Mouse (Mus musculus): ENCODE measurements at regions not wholly inside any gene's neighbourhood (a gene's known extent, or its start where the extent isn't known, plus 50 kb on each side); places are given as distances from the start of the nearest gene placed in this dataset.

GRCm38 (mm10) chr9:120796111-120796880 is 132.7 kb upstream of the Ctnnb1 start:
- ATAC-seq (ENCODE audit: low FRiP score), result no peak
- 87% methylated on average over 10 of the region's 10 CpGs for WGBS
- no peak overlapping the region for H3K27ac ChIP-seq (ENCODE audit: low read depth, low read length)
- H3K36me3 ChIP-seq (ENCODE audit: control insufficient read depth, insufficient read depth, low read length), result no peaks in the 10 kb centered on the region
- H3K27me3 ChIP-seq (ENCODE audit: control insufficient read depth, insufficient read depth, low read length), result no peaks in the 10 kb centered on the region
- H3K9me3 ChIP-seq (ENCODE audit: control insufficient read depth, low read length), result no peaks in the 10 kb centered on the region; the same call in 1 of the 2 replicates
- no peak for DNase-seq (ENCODE audit: low spot score)
- no peak overlapping the region for H3K4me3 ChIP-seq (ENCODE audit: low read depth, low read length)
- no peak overlapping the region for H3K9ac ChIP-seq (ENCODE audit: low read depth, low read length)
- no peaks in the 10 kb centered on the region for H3K4me1 ChIP-seq (replicated peaks; ENCODE audit: control insufficient read depth, insufficient read depth, low read length)
- H3K4me2 ChIP-seq (replicated peaks; ENCODE audit: low read depth, low read length), result no peak overlapping the region

DNA sequence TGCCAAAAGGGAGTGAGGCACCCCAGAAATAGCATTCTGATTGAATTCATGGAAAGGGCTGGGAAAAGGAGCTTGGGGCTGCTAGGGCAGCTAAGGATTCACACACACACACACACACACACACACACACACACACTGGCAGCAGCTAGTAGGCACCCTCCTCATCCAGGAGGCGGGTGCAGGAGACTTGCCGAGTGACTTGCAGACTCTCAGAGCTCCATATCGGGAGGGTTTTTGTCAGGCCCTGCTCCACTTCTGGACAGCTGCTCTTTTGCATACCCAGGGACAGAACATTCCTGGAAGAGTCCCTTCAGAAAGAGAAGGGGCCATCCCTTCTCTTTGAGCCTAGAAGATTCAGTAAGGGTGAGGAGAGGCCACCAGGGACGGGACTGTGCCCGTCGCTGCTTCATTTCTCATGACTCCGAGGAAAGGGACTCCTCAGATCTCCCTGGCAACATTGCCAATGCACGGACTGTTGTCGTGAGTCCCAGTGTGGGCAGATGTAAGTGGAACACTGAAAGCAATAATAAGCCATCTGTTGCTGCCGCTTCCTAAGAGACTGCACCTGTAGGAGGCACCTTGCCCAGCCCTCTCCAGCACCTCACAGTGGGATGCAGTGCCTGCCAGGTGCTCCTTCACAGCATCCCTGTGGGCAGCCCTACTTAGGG is 130.9 kb upstream of the Ctnnb1 start:
- no peak overlapping the region for H3K4me3 ChIP-seq (ENCODE audit: low read depth, low read length)
- no peak for ATAC-seq (ENCODE audit: low FRiP score)
- no peak for DNase-seq (ENCODE audit: low spot score)
- no peak overlapping the region for H3K4me2 ChIP-seq (replicated peaks; ENCODE audit: low read depth, low read length)
- no peaks in the 10 kb centered on the region for H3K36me3 ChIP-seq (ENCODE audit: control insufficient read depth, insufficient read depth, low read length)
- H3K9ac ChIP-seq (ENCODE audit: low read depth, low read length), result no peak overlapping the region
- no peaks in the 10 kb centered on the region for H3K27me3 ChIP-seq (ENCODE audit: control insufficient read depth, insufficient read depth, low read length)
- no peak overlapping the region for H3K27ac ChIP-seq (ENCODE audit: low read depth, low read length)
- no peaks in the 10 kb centered on the region for H3K4me1 ChIP-seq (replicated peaks; ENCODE audit: control insufficient read depth, insufficient read depth, low read length)
- WGBS, result 48% methylated on average over 10 of the region's 10 CpGs
- no peaks in the 10 kb centered on the region for H3K9me3 ChIP-seq (ENCODE audit: control insufficient read depth, low read length)

DNA sequence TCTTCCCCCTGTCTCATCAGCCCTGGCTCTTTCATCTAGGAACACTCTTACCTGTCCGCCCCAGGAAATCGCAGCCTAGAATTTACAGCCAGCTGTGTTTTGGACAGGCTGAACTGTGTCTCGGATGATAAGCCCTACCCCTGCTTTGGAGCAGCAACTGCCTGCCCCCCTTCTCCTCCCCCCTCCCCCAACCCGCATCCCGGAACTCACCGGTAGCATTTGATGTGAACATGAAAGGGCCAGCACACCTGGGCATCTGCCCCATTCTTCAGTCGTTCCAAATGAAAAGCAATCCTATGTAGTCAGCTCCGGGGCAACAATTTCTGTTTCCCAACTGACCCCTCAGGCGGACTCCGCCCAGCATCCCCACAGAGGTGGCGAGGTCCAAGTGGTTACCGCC is 130.1 kb upstream of the Ctnnb1 start:
- H3K9ac ChIP-seq (ENCODE audit: low read depth, low read length), result no peak overlapping the region
- no peaks in the 10 kb centered on the region for H3K36me3 ChIP-seq (ENCODE audit: control insufficient read depth, insufficient read depth, low read length)
- no peak for ATAC-seq (ENCODE audit: low FRiP score)
- no peak overlapping the region for H3K27ac ChIP-seq (ENCODE audit: low read depth, low read length)
- no peaks in the 10 kb centered on the region for H3K4me1 ChIP-seq (replicated peaks; ENCODE audit: control insufficient read depth, insufficient read depth, low read length)
- no peak overlapping the region for H3K4me2 ChIP-seq (replicated peaks; ENCODE audit: low read depth, low read length)
- 41% methylated on average over 12 of the region's 12 CpGs for WGBS
- H3K9me3 ChIP-seq (ENCODE audit: control insufficient read depth, low read length), result no peaks in the 10 kb centered on the region
- no peaks in the 10 kb centered on the region for H3K27me3 ChIP-seq (ENCODE audit: control insufficient read depth, insufficient read depth, low read length)
- DNase-seq (ENCODE audit: low spot score), result no peak
- H3K4me3 ChIP-seq (ENCODE audit: low read depth, low read length), result no peak overlapping the region

- no peak overlapping the region for H3K9ac ChIP-seq (ENCODE audit: low read depth, low read length)
- no peak for ATAC-seq (ENCODE audit: low FRiP score)
- 84% methylated on average over 4 of the region's 4 CpGs for WGBS
Observed at GRCm38 (mm10) chr9:120802646-120803045, 126.4 kb upstream of the Ctnnb1 start.

GRCm38 (mm10) chr9:120804760-120805294 is 124.2 kb upstream of the Ctnnb1 start:
- H3K4me3 ChIP-seq (ENCODE audit: low read depth, low read length), result no peak overlapping the region
- no peaks in the 10 kb centered on the region for H3K36me3 ChIP-seq (ENCODE audit: control insufficient read depth, insufficient read depth, low read length)
- WGBS, result 62% methylated on average over 10 of the region's 10 CpGs
- H3K9ac ChIP-seq (ENCODE audit: low read depth, low read length), result no peak overlapping the region
- DNase-seq (ENCODE audit: low spot score) (no peak), ATAC-seq (ENCODE audit: low FRiP score) (no peak)
- no peak overlapping the region for H3K4me2 ChIP-seq (replicated peaks; ENCODE audit: low read depth, low read length)
- H3K27ac ChIP-seq (ENCODE audit: low read depth, low read length), result no peak overlapping the region
- H3K9me3 ChIP-seq (ENCODE audit: control insufficient read depth, low read length), result no peaks in the 10 kb centered on the region
- no peaks in the 10 kb centered on the region for H3K27me3 ChIP-seq (ENCODE audit: control insufficient read depth, insufficient read depth, low read length)
- H3K4me1 ChIP-seq (replicated peaks; ENCODE audit: control insufficient read depth, insufficient read depth, low read length), result no peaks in the 10 kb centered on the region

More at GRCm38 (mm10) chr9:120802646-120803045, 126.4 kb upstream of the Ctnnb1 start:
- no peak for DNase-seq (ENCODE audit: low spot score)
- no peak overlapping the region for H3K27ac ChIP-seq (ENCODE audit: low read depth, low read length)
- H3K4me2 ChIP-seq (replicated peaks; ENCODE audit: low read depth, low read length), result no peak overlapping the region
- H3K9me3 ChIP-seq (ENCODE audit: control insufficient read depth, low read length), result no peaks in the 10 kb centered on the region
- H3K4me1 ChIP-seq (replicated peaks; ENCODE audit: control insufficient read depth, insufficient read depth, low read length), result no peaks in the 10 kb centered on the region
- no peak overlapping the region for H3K4me3 ChIP-seq (ENCODE audit: low read depth, low read length)
- no peaks in the 10 kb centered on the region for H3K27me3 ChIP-seq (ENCODE audit: control insufficient read depth, insufficient read depth, low read length)
- no peaks in the 10 kb centered on the region for H3K36me3 ChIP-seq (ENCODE audit: control insufficient read depth, insufficient read depth, low read length)

GRCm38 (mm10) chr9:120808741-120809425 is 120.1 kb upstream of the Ctnnb1 start:
- no peaks in the 10 kb centered on the region for H3K36me3 ChIP-seq (ENCODE audit: control insufficient read depth, insufficient read depth, low read length)
- ATAC-seq (ENCODE audit: low FRiP score) (no peak), DNase-seq (ENCODE audit: low spot score) (no peak)
- no peak overlapping the region for H3K27ac ChIP-seq (ENCODE audit: low read depth, low read length)
- H3K9me3 ChIP-seq (ENCODE audit: control insufficient read depth, low read length), result no peaks in the 10 kb centered on the region
- no peak overlapping the region for H3K4me3 ChIP-seq (ENCODE audit: low read depth, low read length)
- no peak overlapping the region for H3K9ac ChIP-seq (ENCODE audit: low read depth, low read length)
- no peaks in the 10 kb centered on the region for H3K4me1 ChIP-seq (replicated peaks; ENCODE audit: control insufficient read depth, insufficient read depth, low read length)
- WGBS, result 76% methylated on average over 4 of the region's 4 CpGs
- no peak overlapping the region for H3K4me2 ChIP-seq (replicated peaks; ENCODE audit: low read depth, low read length)
- no peaks in the 10 kb centered on the region for H3K27me3 ChIP-seq (ENCODE audit: control insufficient read depth, insufficient read depth, low read length)

- DNase-seq (ENCODE audit: low spot score), result no peak
- 81% methylated on average over 3 of the region's 3 CpGs for WGBS
- H3K4me1 ChIP-seq (replicated peaks; ENCODE audit: control insufficient read depth, insufficient read depth, low read length), result no peaks in the 10 kb centered on the region
- no peak overlapping the region for H3K4me2 ChIP-seq (replicated peaks; ENCODE audit: low read depth, low read length)
- H3K36me3 ChIP-seq (ENCODE audit: control insufficient read depth, insufficient read depth, low read length), result no peaks in the 10 kb centered on the region
- no peaks in the 10 kb centered on the region for H3K9me3 ChIP-seq (ENCODE audit: control insufficient read depth, low read length)
- no peak overlapping the region for H3K4me3 ChIP-seq (ENCODE audit: low read depth, low read length)
- no peak overlapping the region for H3K9ac ChIP-seq (ENCODE audit: low read depth, low read length)
- H3K27me3 ChIP-seq (ENCODE audit: control insufficient read depth, insufficient read depth, low read length), result no peaks in the 10 kb centered on the region
- ATAC-seq (ENCODE audit: low FRiP score), result no peak
- no peak overlapping the region for H3K27ac ChIP-seq (ENCODE audit: low read depth, low read length)
Observed at GRCm38 (mm10) chr9:120811522-120811921, 117.5 kb upstream of the Ctnnb1 start.

DNA sequence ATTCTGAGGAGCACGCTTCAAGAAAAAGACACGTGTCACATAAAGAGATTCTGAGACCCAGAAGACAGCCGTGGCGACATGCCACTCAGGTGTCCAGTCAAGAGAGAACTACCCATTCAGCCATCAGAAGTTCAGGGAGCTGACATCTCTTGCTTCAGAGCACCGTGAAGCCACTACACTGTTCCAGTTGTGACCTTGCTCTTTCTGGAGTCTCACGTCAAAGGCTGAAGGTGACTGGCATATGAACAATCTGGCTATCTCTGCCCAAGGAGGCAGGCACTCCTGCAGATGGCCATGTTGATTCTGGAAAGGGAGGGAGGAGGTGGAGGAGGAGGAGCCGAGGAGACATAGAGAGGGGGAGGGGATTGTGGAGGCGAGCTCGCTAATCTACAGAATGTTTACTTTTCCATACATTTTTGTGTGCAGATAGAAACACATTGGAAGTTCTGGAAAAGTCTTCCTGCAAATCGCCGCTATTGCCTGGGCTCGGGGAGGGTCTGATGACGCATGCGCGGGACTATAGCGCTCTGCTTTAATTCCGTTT is 116.3 kb upstream of the Ctnnb1 start:
- ATAC-seq (ENCODE audit: low FRiP score) (no peak), DNase-seq (ENCODE audit: low spot score) (no peak)
- H3K4me2 ChIP-seq (replicated peaks; ENCODE audit: low read depth, low read length), result no peak overlapping the region
- no peak overlapping the region for H3K9ac ChIP-seq (ENCODE audit: low read depth, low read length)
- H3K36me3 ChIP-seq (ENCODE audit: control insufficient read depth, insufficient read depth, low read length), result no peaks in the 10 kb centered on the region
- H3K27ac ChIP-seq (ENCODE audit: low read depth, low read length), result no peak overlapping the region
- no peak overlapping the region for H3K4me3 ChIP-seq (ENCODE audit: low read depth, low read length)
- H3K9me3 ChIP-seq (ENCODE audit: control insufficient read depth, low read length), result no peaks in the 10 kb centered on the region
- WGBS, result 78% methylated on average over 17 of the region's 17 CpGs
- no peaks in the 10 kb centered on the region for H3K27me3 ChIP-seq (ENCODE audit: control insufficient read depth, insufficient read depth, low read length)
- no peaks in the 10 kb centered on the region for H3K4me1 ChIP-seq (replicated peaks; ENCODE audit: control insufficient read depth, insufficient read depth, low read length)
